Mouse (Mus musculus): ENCODE results near the gene 1700012A03Rik. TPM values are rescaled to one million over a fixed set of nuclear protein-coding genes. Genes with fewer than 3 reads are reported as not detected.

Gene 1700012A03Rik
- polyA plus RNA-seq, 1 experiment from 2014 or later, result not detected

DNA sequence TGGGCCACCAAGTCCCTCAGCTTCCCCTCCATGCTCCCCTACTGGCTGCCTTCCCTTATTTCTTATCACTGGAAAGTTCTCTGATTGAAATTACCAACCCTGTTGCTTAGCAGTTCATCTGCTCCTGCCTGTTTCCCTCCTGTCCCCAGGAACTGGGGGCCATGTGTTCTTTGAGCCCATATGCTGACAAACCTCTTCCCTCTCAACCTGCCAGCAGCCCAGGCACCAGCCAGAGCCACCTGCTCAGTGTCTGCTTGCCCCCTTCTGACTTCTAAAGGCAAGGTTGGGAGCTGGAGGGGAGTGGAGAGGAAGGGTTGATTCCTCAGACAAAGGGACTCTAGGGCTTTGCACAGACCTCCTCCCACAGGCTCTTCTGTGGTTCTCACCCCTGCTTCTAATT is 4.7 kb upstream of the 1700012A03Rik start:
- H3K9me3 ChIP-seq, result no peaks in the 10 kb centered on the region
- no peaks in the 10 kb centered on the region for H3K36me3 ChIP-seq
- ATAC-seq (ENCODE audit: insufficient number of reproducible peaks, insufficient read depth, low FRiP score, low TSS enrichment, low read depth), result no peak
- H3K4me1 ChIP-seq, result no peaks in the 10 kb centered on the region
- no peak overlapping the region for H3K27ac ChIP-seq
- H3K27me3 ChIP-seq, result 0 out of 2 replicates have a peak, but pooled peaks cover 2% of the 10 kb centered on the region
- no peak overlapping the region for H3K4me3 ChIP-seq
- no peak overlapping the region for H3K4me2 ChIP-seq
- H3K9ac ChIP-seq, result no peak overlapping the region

DNA sequence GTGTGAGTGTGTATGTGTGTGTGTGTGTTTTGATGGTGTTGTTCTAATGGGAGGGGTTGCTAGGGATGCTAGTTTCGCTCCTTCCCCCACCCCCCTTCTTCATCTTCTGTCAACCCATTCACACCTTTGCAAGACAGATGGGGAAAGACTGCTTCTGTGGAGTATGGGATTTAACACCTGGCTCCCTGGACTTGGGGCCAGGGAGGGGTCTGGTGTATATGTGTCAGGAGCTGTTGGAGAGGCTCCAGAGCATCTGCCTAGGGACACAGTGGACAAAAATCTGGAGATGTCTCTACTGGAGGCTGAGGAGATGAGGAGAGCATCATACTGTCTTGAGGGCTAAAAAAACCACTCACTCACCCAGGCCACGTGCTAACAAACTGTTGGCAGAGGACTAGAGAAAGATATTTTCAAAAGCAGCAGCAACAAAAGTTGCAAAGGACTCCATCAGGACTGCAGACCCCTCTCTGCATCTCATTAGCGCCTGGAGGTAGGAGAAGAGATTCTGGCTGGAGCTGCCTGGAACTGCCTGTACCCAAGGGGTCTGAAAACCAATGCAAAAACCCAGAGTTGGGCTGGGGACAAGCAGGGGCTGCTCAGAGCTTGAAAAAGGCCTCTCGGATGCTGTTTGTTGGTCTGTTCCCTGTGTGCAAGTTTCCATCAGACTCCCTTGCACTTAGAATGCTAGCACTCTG is 643 bp upstream of the 1700012A03Rik start:
- WGBS, result 70% methylated on average over 4 of the region's 4 CpGs

GRCm38 (mm10) chr6:32052135-32052915 is 2.3 kb downstream of the 1700012A03Rik start:
- Histone ChIP-seq H3K4me3 (no peak overlapping the region), H3K9ac (no peak overlapping the region), H3K27ac (no peak overlapping the region), H3K27me3 (no peaks in the 10 kb centered on the region), H3K9me3 (no peaks in the 10 kb centered on the region), H3K4me2 (no peak overlapping the region), H3K4me1 (no peaks in the 10 kb centered on the region), H3K36me3 (no peaks in the 10 kb centered on the region)
- no peak for ATAC-seq (ENCODE audit: insufficient number of reproducible peaks, insufficient read depth, low FRiP score, low TSS enrichment, low read depth)
- WGBS, result 82% methylated on average over 6 of the region's 6 CpGs

More for the DNA sequence above, 643 bp upstream of the 1700012A03Rik start:
- H3K4me3 ChIP-seq, result no peak overlapping the region
- H3K9me3 ChIP-seq, result no peaks in the 10 kb centered on the region
- H3K36me3 ChIP-seq, result no peaks in the 10 kb centered on the region
- no peaks in the 10 kb centered on the region for H3K4me1 ChIP-seq
- no peak for ATAC-seq (ENCODE audit: insufficient number of reproducible peaks, insufficient read depth, low FRiP score, low TSS enrichment, low read depth)
- 0 out of 2 replicates have a peak, but pooled peaks cover 2% of the 10 kb centered on the region for H3K27me3 ChIP-seq
- no peak overlapping the region for H3K9ac ChIP-seq
- no peak overlapping the region for H3K27ac ChIP-seq
- no peak overlapping the region for H3K4me2 ChIP-seq

DNA sequence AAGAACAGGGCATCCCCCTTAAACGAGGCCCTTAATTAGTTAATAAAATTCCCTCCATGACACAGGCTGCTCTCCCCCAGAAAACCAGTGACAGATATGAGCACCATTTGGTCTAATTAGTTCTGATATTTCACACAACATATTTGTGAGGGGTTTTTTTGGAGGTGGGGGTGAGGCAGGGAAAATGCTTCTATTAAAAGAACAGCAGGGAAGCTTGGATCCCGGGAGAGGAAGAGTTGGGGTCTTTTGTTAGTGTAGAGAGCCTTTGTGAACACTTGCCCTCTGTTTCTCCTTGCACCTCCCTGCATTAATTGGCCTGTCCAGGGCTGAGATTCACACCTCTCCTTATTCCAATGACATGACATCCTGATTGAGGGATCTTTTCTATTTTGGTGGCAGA is 6.5 kb downstream of the 1700012A03Rik start:
- Histone ChIP-seq H3K4me1 (no peaks in the 10 kb centered on the region), H3K9me3 (no peaks in the 10 kb centered on the region), H3K36me3 (no peaks in the 10 kb centered on the region), H3K27me3 (no peaks in the 10 kb centered on the region), H3K4me2 (no peak overlapping the region), H3K9ac (no peak overlapping the region), H3K27ac (no peak overlapping the region), H3K4me3 (no peak overlapping the region)
- 37% methylated on average over 2 of the region's 2 CpGs for WGBS
- ATAC-seq (ENCODE audit: insufficient number of reproducible peaks, insufficient read depth, low FRiP score, low TSS enrichment, low read depth), result no peak

DNA sequence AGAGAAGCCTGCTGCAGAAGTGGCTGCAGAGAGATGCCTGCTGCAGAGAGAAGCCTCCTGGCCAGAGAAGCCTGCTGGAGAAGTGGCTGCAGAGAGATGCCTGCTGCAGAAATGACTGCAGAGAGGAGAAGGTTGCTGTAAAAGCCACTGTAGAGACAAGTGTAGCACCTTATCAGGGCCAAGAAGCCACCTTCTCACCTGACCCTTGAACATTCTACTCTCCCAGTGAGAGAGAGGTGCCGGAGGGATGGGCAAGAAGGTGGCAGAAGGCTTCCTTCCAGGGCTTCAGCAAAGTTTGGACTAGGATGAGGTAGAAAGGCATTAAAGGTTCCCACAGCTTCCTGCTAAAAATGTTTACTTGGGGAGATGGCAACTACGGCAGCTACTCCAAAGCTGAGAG is 8.5 kb downstream of the 1700012A03Rik start:
- WGBS, result 90% methylated on average over 2 of the region's 2 CpGs
- no peak for ATAC-seq (ENCODE audit: insufficient number of reproducible peaks, insufficient read depth, low FRiP score, low TSS enrichment, low read depth)
- Histone ChIP-seq H3K9me3 (no peaks in the 10 kb centered on the region), H3K27me3 (no peaks in the 10 kb centered on the region), H3K4me1 (no peaks in the 10 kb centered on the region), H3K9ac (no peak overlapping the region), H3K36me3 (no peaks in the 10 kb centered on the region), H3K4me3 (no peak overlapping the region), H3K4me2 (no peak overlapping the region), H3K27ac (no peak overlapping the region)

DNA sequence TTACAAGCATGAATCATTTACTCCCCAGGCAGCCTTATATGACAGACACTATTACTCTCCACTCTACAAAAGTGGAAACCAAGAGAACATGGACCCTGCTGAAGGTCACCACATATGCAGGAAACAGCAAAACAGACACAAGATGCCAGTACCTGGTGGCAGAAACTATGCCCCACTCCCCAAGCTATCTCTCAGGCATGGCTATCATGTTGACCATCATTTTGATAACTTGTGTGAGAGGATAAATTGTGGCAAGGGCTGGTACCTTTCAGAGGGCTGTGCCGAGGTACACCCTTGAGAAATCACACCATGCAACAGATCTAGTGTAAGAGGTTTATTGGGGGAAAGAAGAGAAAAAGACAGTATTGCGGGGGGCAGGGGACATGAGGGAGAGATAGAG is 10.6 kb downstream of the 1700012A03Rik start:
- H3K4me2 ChIP-seq, result no peak overlapping the region
- H3K27ac ChIP-seq, result no peak overlapping the region
- 87% methylated on average over 2 of the region's 2 CpGs for WGBS
- no peaks in the 10 kb centered on the region for H3K9me3 ChIP-seq
- no peaks in the 10 kb centered on the region for H3K36me3 ChIP-seq
- no peak for ATAC-seq (ENCODE audit: insufficient number of reproducible peaks, insufficient read depth, low FRiP score, low TSS enrichment, low read depth)
- no peak overlapping the region for H3K9ac ChIP-seq
- H3K27me3 ChIP-seq, result no peaks in the 10 kb centered on the region
- no peaks in the 10 kb centered on the region for H3K4me1 ChIP-seq
- no peak overlapping the region for H3K4me3 ChIP-seq

DNA sequence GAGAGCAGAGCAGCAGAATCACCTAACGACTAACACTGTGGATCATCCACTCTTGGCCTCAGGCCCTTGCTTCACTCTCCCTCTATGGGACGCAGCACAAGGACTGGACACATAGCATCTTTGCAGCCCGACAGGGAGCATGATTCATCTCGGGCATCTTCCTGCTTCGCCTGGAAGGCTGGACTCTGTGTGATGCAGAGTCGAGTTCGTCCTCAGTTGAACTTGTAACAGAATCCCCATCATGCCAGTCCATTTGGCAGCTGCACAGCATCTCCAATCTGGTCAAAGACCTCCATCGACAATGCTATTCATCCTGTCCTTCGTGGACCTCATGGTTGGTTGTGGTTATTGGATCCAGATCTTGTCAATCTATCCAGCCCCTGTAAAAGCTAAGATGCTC is 11.2 kb downstream of the 1700012A03Rik start:
- no peak for ATAC-seq (ENCODE audit: insufficient number of reproducible peaks, insufficient read depth, low FRiP score, low TSS enrichment, low read depth)
- Histone ChIP-seq H3K27ac (no peak overlapping the region), H3K4me1 (no peaks in the 10 kb centered on the region), H3K4me3 (no peak overlapping the region), H3K9me3 (no peaks in the 10 kb centered on the region), H3K27me3 (no peaks in the 10 kb centered on the region), H3K9ac (no peak overlapping the region), H3K4me2 (no peak overlapping the region), H3K36me3 (no peaks in the 10 kb centered on the region)
- 75% methylated on average over 9 of the region's 9 CpGs for WGBS

GRCm38 (mm10) chr6:32065789-32066510 is 15.9 kb downstream of the 1700012A03Rik start:
- Histone ChIP-seq H3K4me2 (no peak overlapping the region), H3K4me1 (no peaks in the 10 kb centered on the region), H3K36me3 (no peaks in the 10 kb centered on the region), H3K4me3 (no peak overlapping the region), H3K9ac (no peak overlapping the region), H3K27ac (no peak overlapping the region), H3K9me3 (no peaks in the 10 kb centered on the region), H3K27me3 (no peaks in the 10 kb centered on the region)
- WGBS, result 72% methylated on average over 10 of the region's 10 CpGs
- ATAC-seq (ENCODE audit: insufficient number of reproducible peaks, insufficient read depth, low FRiP score, low TSS enrichment, low read depth), result no peak

GRCm38 (mm10) chr6:32072161-32072560 is 22.1 kb downstream of the 1700012A03Rik start:
- H3K9me3 ChIP-seq, result no peaks in the 10 kb centered on the region
- no peak for ATAC-seq (ENCODE audit: insufficient number of reproducible peaks, insufficient read depth, low FRiP score, low TSS enrichment, low read depth)
- WGBS, result 72% methylated on average over 1 of the region's 1 CpGs

GRCm38 (mm10) chr6:32093312-32093711 is 43.3 kb downstream of the 1700012A03Rik start:
- no peaks in the 10 kb centered on the region for H3K36me3 ChIP-seq
- no peak overlapping the region for H3K27ac ChIP-seq
- H3K4me1 ChIP-seq, result no peaks in the 10 kb centered on the region
- WGBS, result 88% methylated on average over 12 of the region's 14 CpGs
- H3K9ac ChIP-seq, result no peak overlapping the region
- no peak overlapping the region for H3K4me2 ChIP-seq
- ATAC-seq (ENCODE audit: insufficient number of reproducible peaks, insufficient read depth, low FRiP score, low TSS enrichment, low read depth), result no peak
- no peaks in the 10 kb centered on the region for H3K9me3 ChIP-seq
- no peaks in the 10 kb centered on the region for H3K27me3 ChIP-seq
- no peak overlapping the region for H3K4me3 ChIP-seq

More at GRCm38 (mm10) chr6:32072161-32072560, 22.1 kb downstream of the 1700012A03Rik start:
- Histone ChIP-seq H3K27me3 (no peaks in the 10 kb centered on the region), H3K4me3 (no peak overlapping the region), H3K4me1 (no peaks in the 10 kb centered on the region), H3K4me2 (no peak overlapping the region), H3K9ac (no peak overlapping the region), H3K36me3 (no peaks in the 10 kb centered on the region), H3K27ac (no peak overlapping the region)

GRCm38 (mm10) chr6:32105547-32106275 is 55.7 kb downstream of the 1700012A03Rik start:
- no peak overlapping the region for H3K9ac ChIP-seq
- no peak overlapping the region for H3K27ac ChIP-seq
- no peak overlapping the region for H3K4me3 ChIP-seq
- H3K36me3 ChIP-seq, result no peaks in the 10 kb centered on the region
- no peaks in the 10 kb centered on the region for H3K27me3 ChIP-seq
- no peak for ATAC-seq (ENCODE audit: insufficient number of reproducible peaks, insufficient read depth, low FRiP score, low TSS enrichment, low read depth)
- no peaks in the 10 kb centered on the region for H3K9me3 ChIP-seq
- WGBS, result 62% methylated on average over 9 of the region's 9 CpGs
- no peaks in the 10 kb centered on the region for H3K4me1 ChIP-seq
- H3K4me2 ChIP-seq, result no peak overlapping the region
